Mouse (Mus musculus) fibroblast of lung, adult 2 months (primary cell): ENCODE measurements around the gene Iqcd.

Experiments used
- DNase-seq: peaks from one replicate; pipeline ENCODE4 v3.0.0-alpha.2; 2011; ENCODE audit warnings: low read depth

Iqcd gene

GRCm38 (mm10) chr5:120588569-120589094 is at the start of gene Iqcd, which contains the start of gene Tpcn1:
Gene Iqcd (plus strand): TSS chr5:120589016.
Gene Tpcn1 (minus strand): TSS chr5:120588673.
- DNase-seq, result peak; percentile 99

- DNase-seq, result no peak
Measured at GRCm38 (mm10) chr5:120548236-120548850, 40.5 kb upstream of the Iqcd start.

- DNase-seq, result no peak
Measured at GRCm38 (mm10) chr5:120550137-120550536, 38.7 kb upstream of the Iqcd start.

GRCm38 (mm10) chr5:120550673-120551072 is 38.1 kb upstream of the Iqcd start:
- no peak for DNase-seq

GRCm38 (mm10) chr5:120555871-120556270 is 32.9 kb upstream of the Iqcd start:
- DNase-seq, result no peak

GRCm38 (mm10) chr5:120558041-120558440 is 30.8 kb upstream of the Iqcd start:
- DNase-seq, result no peak

GRCm38 (mm10) chr5:120558762-120559161 is 30.1 kb upstream of the Iqcd start:
- no peak for DNase-seq

GRCm38 (mm10) chr5:120560129-120560615 is 28.6 kb upstream of the Iqcd start:
- no peak for DNase-seq

GRCm38 (mm10) chr5:120560616-120561311 is 28.1 kb upstream of the Iqcd start:
- DNase-seq, result peak; percentile 99

- peak; percentile 59 for DNase-seq
Measured at GRCm38 (mm10) chr5:120562956-120563913, 25.6 kb upstream of the Iqcd start.

- no peak for DNase-seq
Measured at GRCm38 (mm10) chr5:120563914-120564311, 24.9 kb upstream of the Iqcd start.

- no peak for DNase-seq
Measured at GRCm38 (mm10) chr5:120565171-120565905, 23.5 kb upstream of the Iqcd start.

GRCm38 (mm10) chr5:120566101-120566500 is 22.7 kb upstream of the Iqcd start:
- DNase-seq, result no peak

- no peak for DNase-seq
Measured at GRCm38 (mm10) chr5:120566681-120567252, 22.0 kb upstream of the Iqcd start.

GRCm38 (mm10) chr5:120567253-120567701 is 21.5 kb upstream of the Iqcd start:
- DNase-seq, result no peak

GRCm38 (mm10) chr5:120567761-120568211 is 21.0 kb upstream of the Iqcd start:
- DNase-seq, result no peak

- DNase-seq, result no peak
Measured at GRCm38 (mm10) chr5:120568336-120568768, 20.5 kb upstream of the Iqcd start.

- no peak for DNase-seq
Measured at GRCm38 (mm10) chr5:120568964-120569363, 19.9 kb upstream of the Iqcd start.

- no peak for DNase-seq
Measured at GRCm38 (mm10) chr5:120569791-120570190, 19.0 kb upstream of the Iqcd start.

GRCm38 (mm10) chr5:120570289-120570897 is 18.4 kb upstream of the Iqcd start:
- DNase-seq, result no peak
